Mouse (Mus musculus) CH12.LX (cell line): ENCODE results near the gene Immp2l.

Experiments used
- CTCF ChIP-seq, 2 experiments: IDR thresholded peaks in 1 of 2; conservative IDR thresholded peaks in 1 of 2; 2 replicates each; pipeline ENCODE4 v1.5.1; 2011 to 2012; ENCODE audit warnings: low read depth in 2 of 2, low read length in 2 of 2, improper control_type of control experiment in 1 of 2, inconsistent platforms in 1 of 2, mild to moderate bottlenecking in 1 of 2, moderate library complexity in 1 of 2
- EP300 ChIP-seq: IDR thresholded peaks from 2 replicates; pipeline ENCODE4 v1.6.1; 2011; ENCODE audit warnings: low read length, improper control_type of control experiment
- JUN ChIP-seq: IDR thresholded peaks from 2 replicates; pipeline ENCODE4 v1.6.1; 2011; ENCODE audit warnings: low read depth, mild to moderate bottlenecking, low read length, improper control_type of control experiment, moderate library complexity; ENCODE audit not compliant: insufficient read depth
- MXI1 ChIP-seq: IDR thresholded peaks from 2 replicates; pipeline ENCODE4 v1.6.1; 2011; ENCODE audit warnings: mild to moderate bottlenecking, low read depth, low read length, improper control_type of control experiment
- POLR2A ChIP-seq: IDR thresholded peaks from 2 replicates; pipeline ENCODE4 v1.6.1; 2011; ENCODE audit warnings: low read depth, mild to moderate bottlenecking, improper control_type of control experiment, low read length
- TBP ChIP-seq: conservative IDR thresholded peaks from 2 replicates; pipeline ENCODE4 v1.6.1; 2011; ENCODE audit warnings: low read depth, low read length, improper control_type of control experiment
- TCF12 ChIP-seq: IDR thresholded peaks from 2 replicates; pipeline ENCODE4 v1.6.1; 2014; ENCODE audit warnings: low read depth, mild to moderate bottlenecking, inconsistent platforms, low read length, improper control_type of control experiment
- ZC3H11A ChIP-seq: IDR thresholded peaks from 2 replicates; pipeline ENCODE4 v1.6.1; 2012; ENCODE audit warnings: low read depth, mild to moderate bottlenecking, inconsistent platforms, low read length, improper control_type of control experiment

DNA sequence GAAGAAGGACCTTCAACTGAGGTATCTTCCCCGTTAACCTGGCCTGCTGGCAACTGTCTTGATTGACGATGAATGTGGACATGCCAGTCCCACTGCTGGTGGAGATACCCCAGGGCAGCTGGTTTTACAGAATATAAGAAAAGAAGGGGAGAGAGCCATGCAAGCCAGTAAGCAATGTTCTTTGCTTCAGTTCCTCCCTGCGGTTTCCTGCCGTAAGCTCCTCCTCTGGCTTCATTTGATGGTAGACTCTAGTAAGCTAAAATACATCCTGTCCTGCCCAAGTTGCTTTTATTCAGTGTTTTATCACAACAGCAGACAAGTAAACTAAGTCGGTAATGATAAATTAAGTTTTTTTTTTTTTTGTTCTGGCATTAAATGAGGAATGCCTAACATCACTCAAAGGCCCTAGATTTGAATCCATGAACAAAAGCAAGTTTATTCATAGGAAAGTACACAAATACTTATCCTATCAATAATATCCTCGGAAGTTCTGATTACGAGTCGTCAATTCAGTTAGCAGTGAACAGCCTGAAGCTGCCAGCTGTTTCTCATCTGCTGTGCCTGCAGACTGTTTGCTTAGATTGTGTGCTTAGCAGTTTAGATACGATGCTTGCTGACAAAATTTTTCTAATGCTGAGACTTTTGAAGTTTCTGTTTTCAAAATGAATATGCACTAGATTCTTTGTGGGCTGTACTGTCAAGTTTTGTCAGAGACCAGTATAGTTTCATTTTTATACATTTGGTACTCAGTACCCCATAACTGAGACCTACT, 476.3 kb downstream of the Immp2l start:
- TF ChIP-seq ZC3H11A (no peak), JUN (no peak), EP300 (no peak), TBP (no peak), CTCF (conservative IDR thresholded peaks at IDR 0.05 in 1 of 2, IDR thresholded peaks at IDR 0.05 in 1 of 2; ENCODE audit: low read depth in 2 of 2, low read length in 2 of 2) (no peak), POLR2A (no peak), MXI1 (no peak), TCF12 (no peak)
